Mouse (Mus musculus): ENCODE data around the gene Eif1ad.
"Not testable (repeated sequence)": the region's sequence is repeated elsewhere in the genome, so short reads cannot be mapped to it uniquely, and the experiment has no call there.

Gene Eif1ad

DNA sequence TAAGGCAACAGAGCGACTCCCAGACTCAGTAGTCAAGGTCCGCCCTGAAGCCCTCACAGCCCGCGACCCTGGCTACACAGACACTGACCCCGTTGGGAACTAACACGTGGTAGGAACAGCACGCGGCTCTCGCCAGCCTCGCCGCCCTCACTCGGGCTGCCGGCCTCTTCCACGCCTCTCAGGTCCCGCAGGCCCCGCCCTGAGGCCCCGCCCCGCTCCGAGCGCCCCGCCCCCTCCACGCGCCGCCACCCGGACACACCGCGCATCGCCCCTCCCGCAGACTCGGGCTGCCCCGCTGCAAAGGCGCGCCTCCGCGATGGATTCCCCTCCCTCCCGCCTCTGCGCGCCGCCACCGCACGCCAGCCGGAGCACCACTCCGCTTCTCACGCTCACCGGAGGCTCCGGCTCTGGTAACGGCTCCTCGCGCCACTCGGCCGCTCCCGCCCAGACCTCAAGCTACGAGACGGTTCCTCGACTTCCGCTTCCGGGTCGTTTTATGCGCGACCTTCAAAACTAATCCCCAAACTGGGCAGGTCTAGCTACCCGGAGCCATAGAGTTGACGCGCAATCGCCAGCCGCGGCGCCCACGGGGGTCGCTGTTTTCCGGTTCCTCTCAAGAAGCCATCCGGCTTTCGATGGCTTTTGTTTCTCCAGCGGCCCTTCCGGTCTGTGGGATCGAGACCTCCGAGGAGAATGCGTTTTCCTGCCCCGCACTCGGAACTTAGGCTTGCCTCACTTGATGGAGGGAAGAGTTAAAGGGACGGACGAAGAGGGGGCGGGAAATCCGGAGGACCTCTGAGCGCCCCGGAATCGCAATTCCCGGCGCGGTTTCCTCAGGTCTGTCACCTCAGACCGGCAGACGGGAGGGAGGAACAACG is at the start of gene Eif1ad:
TSS of gene Eif1ad (plus strand) at position 567 of the 878 bp plus-strand sequence.
- DNase-seq = peak; percentile 97

DNA sequence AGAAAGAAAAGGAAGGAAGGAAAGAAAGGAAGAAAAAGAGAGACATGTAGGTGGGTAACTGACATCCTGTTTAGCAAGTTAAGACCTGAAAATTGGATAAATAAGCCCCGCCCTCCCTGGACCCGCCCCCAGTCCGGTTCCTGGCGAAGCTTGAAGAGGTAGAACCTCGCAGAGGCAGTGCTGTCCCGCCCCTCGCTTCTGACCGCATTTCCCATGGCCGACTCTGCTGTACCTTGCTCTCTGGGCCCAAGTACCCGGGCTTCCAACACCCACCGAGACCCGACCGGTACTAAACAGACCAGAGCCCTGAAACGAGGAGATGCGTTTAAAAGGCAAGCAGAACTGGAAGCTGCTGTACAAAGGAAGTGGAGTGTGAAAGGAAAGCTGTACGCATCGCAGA is 42.7 kb upstream of the Eif1ad start:
- DNase-seq = peak; percentile 62

DNA sequence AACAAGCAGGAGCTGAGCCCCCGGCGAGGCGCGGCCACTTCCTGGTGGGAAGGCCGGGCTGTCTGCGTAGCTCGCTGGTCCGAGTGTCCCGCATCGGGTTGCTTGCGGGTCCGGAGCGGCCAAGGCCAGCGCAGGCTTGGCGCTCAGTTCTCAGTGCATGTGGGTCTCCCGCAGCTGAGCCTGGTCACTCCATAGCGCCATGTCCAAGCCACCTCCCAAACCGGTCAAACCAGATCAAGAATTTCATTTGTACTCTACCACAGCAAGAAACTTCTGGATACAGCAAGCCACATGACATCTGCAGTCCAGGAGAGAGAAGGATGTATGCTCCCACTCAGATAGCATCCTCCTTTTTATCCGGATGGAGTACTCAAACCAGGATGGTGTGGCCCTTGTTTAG is 38.6 kb upstream of the Eif1ad start:
- peak; percentile 44 for DNase-seq

DNA sequence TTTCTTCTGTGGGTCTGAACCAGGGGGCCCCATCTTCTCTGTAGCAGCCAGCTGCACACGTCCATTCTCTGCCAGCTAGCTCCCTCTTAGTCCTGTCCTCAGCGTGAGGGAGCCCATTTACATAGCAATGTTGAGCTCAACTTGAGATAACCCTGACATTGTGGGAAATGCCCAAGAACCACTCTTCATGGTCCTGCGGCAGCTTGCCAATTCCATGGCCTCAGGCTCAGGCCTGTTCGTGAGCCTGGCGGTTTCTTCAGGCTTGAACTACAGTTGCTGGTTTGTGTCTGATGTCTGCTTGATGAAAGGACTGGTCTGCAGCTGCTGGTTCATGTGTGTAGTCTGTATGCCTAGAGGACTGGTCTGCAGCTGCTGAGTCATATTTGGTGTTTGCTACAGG is 31.8 kb upstream of the Eif1ad start:
- no peak for DNase-seq

DNA sequence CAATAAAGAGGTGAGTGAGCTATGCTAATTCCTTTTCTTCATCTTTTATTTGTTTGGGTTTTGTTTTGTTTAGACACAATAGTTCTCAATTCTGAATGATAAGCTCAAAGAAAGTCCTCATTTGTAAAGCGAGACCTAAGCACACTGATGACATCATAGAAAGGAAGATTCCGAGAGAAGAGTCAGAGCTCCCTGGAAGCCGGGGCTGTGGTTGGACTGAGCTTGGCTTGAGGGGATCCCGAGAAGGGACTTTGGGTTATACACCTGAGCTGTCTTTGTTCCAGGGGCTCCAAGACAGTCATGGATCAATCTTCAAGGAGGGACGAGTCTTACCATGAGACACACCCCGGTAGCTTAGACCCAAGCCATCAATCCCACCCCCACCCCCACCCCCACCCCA is 31.1 kb upstream of the Eif1ad start, which contains the start of gene Catsper1:
TSS of gene Catsper1 (plus strand) at position 301 of the 400 bp plus-strand sequence.
- DNase-seq = no peak

DNA sequence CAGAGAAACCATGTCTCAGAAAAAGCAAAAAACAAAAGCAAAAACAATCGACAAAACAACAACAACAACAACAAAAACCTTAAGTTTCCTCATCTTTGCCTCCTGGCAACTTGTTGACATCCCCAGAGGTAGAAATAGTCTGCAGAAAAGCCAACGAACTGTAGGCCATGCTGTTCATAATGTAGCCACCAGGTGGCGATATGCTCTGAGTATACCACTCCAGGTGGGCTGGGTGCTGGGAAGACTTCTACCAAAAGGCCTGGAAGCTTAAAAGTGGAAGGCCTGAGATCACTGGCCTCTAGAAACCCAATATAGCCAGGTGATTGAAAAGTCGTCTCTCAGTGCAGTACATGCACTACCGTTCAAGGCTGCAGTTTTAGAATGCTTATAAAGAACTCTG is 28.6 kb upstream of the Eif1ad start:
- peak; percentile 84 for DNase-seq

DNA sequence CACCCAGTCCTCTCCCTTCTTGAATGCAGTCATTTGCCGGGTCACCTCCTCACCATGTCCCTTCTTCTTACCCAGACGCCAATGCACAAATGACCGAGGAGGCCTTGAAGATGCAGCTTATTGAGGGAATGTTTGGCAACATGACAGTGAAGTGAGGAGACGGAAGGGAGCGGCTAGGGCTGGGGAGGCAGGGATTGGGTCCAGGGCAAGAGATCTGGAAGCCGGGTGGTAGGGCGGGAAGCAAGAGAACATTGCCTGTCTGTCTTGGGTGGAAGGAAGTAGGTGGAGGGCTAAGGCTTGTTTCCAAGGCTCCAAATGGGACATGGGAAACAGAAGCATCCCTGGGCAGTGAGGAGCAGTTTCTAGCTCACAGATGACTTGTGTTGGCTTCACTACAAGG is 25.2 kb upstream of the Eif1ad start:
- DNase-seq = no peak

DNA sequence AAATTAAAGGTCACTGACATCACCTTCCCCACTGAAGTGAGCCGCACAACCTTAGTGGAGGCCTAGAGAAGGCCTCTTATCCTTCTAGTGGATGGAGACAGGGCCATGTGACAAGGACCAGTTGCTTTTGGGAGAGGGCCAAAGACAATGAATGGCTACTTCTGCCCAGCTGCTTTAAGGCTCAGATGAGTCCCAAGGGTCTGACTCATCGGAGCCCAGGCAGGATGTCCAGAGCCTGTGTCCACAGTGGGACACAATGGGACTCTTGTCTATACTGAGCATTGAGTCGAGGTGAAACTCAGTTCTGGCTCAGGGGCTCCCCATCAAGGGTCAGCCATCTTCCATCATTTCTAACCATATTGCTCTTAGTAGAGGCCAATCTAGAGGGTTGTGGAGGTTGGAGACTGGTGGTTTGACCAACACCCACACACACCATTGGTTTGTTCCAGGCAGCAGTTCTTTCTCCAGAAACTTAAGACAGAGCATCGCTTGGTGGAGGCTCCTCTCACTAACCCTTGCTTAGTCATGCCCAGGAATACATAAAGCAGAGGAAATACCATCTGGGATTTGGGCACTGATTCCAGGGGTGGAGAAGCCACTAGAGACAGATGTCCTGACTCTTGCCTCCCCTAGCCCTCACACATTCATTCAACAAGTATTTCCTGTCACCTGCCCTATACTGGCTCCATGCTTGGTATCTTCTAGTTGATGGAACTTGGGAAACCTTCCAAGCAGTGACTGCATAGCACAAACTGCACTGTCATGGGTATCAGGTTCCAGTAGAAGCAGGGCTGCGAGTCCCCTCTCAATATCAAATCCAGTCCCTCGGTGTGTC is 21.0 kb upstream of the Eif1ad start:
- peak; percentile 24 for DNase-seq

DNA sequence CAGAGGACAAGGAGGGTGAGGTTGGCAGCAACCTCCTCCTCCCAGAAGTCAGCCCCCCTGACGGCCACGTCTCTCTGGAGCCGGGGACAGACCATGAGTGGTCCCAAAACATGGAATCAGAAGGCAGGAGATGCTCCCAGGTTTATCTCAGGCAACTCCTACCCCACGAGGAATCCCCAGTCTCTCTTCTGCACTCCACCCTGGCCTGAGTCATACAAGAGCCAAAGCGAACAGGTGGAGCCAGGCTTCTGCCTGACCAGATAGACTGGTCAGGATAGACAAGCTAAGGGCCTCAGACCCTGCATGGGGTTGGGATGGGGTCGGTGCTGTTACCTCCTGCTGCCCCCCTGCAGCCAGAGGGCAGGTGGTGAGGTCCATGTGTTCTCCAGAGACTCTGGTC is 18.5 kb upstream of the Eif1ad start:
- DNase-seq = no peak

DNA sequence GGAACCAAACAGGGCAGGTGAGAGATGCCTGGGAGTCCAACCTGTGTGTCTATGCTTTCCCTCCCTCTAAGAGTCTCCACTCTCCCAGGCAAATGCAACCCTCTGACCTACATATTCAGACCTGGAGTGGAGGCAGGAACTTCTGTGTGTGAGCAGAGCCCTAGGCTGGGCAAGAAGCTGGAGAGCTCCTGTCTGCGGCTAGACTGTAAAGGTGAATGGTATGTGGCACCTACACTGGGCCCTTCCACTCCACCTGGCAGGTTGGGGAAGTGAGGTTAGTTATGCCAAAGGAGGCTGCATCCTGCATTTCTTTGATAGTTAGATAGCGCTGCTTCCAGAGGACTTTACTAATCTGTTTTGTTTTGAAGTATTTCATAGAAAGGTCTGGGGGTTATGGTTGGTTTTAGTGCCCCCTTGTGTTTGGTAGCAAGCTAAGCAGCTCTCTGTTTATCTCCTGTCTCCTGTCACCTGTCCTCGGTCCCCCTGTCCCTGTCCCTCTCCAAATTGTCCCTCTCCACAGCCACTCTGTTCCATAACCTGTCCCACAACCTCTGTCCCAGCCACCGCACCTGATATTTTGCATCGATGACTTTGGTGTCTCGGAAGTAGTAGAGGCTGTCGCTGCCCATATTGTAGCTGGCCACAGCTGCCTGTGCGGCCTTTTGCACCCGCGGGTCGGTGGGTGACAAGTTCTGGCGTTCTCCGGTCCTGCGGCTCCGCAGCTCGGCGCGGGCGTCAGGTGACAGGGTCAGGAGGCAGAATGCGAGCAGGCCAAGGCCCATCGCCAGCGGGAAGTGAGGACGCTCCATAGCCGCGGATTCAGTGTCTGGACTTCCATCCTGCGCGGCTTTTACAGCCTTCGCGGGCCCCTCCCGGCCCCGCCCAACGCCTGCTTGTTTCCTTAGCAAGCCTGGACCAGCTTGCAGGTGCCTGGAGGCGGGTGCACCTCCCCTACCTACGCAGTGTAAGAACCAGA is 17.7 kb upstream of the Eif1ad start:
- DNase-seq = peak; percentile 40

DNA sequence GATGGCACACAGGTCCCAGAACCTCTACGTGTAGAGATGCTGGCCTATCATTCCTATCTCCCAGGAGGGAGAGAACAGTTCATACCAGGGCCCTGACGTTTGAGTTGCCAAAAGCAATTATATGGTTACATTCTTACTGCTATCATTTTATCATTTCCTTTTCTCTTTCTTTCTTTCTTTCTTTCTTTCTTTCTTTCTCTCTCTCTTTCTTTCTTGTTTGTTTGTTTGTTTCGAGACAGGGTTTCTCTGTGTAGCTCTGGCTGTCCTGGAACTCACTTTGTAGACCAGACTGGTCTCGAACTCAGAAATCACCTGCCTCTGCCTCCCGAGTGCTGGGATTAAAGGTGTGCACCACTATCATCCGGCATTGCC is 17.1 kb upstream of the Eif1ad start, which contains the start of gene Cst6:
TSS of gene Cst6 (minus strand) at position 73 of the 372 bp plus-strand sequence.
- DNase-seq = not testable (repeated sequence)

DNA sequence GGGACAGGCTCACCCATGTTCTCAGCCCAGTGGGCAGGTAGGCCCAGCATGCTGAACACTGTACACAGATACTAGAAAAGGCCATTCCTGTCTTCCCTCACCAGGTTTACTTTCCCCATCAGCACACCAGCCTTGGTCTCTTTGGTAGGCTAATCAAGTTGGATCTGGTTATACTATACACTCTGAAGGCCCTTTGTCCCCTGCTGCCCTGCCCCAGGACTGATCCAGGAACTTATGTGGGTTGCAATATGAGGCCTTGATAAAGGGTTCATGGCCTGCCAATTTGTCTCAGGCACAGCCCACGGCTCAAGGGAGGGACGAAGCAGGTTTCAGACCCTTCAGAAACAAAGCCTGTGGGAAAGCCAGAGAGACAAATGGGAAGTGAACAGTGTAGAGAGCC is 12.9 kb upstream of the Eif1ad start:
- no peak for DNase-seq

DNA sequence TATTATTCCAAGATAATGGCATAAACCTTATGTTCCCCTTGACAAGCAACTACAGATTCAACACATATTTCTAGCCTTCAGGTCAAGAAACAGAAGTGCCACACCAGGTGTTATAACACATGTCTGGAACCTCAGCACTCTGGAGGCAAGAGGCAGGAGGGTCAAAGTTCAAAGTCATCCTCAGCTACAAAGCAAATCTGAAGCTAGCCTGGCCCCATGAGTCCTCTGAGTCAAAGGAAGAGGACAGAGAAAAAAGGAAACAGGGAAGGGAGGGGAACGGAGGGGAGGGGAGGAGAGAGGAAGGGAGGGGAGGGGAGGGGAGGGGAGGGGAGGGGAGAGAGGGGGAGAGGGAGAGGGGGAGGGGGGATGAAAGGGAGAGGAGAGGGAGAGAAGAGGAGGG is 10.5 kb upstream of the Eif1ad start:
- DNase-seq = no peak

DNA sequence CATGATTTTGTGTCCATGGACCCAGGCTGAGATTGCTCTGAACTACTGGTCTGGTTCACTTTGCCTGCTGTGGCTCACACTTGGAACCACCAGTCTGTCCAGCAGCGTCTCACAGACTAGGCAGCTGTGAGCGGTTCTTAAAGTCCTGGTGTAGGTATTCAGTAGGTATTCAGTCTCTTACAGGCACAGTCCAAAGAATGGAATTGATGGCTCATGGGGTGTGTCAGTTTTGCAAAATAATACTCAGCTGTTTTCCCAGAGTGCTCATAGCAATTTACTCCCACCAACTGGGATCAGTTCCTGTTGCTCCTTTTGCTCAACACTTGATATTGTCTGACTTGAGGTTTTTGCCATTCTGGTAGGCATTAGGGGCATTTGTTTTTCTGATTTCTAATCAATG is 4.4 kb upstream of the Eif1ad start:
- DNase-seq = no peak

DNA sequence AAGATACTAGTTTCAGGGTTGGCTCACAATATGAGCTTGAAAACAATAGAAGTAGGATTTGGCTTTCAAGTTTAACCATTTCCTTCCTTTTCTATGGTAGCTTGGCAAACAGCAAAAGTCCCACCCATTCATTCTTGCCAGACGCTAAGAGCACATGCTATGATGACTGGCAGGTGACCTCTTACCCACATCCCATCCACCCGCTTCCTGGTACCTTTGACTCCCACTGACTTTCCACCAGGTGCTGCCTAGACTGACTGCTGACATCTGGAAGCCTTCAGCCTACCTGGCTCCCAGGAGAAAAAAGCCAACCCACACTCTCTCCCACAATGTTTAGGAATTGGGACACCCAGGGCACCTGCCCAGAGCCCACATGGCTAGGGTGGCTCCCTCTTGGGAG is 2.4 kb upstream of the Eif1ad start:
- DNase-seq = no peak

DNA sequence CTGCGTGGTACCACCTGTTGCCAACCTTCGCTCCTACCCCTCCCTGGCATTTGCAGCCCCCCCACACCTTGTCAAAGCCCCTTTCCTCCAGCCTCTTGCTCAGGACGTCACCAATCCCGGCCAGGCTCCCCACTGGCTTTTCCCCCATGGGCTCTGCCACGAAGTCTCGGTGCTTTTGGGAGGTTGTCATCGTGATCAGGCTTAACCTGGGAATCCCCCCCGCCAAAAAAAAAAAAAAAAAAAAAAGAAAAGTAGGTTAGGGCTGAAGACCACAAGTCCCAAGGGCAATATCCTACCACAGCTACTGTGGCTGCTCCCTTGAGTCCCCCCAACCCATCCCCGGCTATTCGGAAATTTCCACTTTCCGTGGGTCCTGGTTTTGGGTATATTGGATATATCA is 790 bp upstream of the Eif1ad start:
- DNase-seq = no peak

DNA sequence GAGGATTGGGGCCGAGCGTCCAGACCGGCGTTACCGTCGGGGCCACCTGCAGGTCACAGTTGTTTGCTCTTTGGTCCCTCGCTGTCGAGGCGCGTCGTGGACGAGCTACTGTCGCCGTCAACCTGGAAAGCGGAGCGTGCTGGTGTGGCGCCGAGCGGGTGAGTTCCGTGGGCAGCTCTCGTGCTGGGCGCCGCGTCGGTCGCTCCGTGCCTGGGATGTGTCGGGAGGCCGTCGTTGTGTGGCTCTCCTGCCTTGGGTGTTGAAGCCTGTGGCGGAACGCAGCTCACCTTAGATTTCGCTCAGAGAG is 465 bp downstream of the Eif1ad start, which contains the start of gene Banf1:
TSS of gene Banf1 (minus strand) at position 116 of the 307 bp plus-strand sequence.
- DNase-seq = no peak

DNA sequence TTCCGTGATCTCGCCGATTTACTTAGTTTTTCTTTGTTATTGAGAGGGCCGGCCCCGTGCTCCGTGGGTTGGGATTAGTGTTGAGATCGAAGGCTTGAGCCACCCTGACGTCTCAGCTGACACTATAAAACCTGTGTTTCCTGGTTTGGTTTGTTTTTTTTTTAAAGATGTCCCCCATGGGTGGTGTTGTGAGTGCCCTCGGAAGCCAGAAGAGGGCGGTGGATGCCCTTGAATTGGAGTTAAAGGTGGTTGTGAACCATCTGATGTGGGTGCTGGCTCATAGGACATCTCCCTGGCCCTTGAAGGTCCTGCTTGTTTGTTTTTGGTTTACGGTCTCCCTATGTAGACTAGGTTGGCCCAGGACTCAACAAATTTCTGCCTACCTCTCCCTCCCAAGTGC is 914 bp downstream of the Eif1ad start:
- DNase-seq = no peak

DNA sequence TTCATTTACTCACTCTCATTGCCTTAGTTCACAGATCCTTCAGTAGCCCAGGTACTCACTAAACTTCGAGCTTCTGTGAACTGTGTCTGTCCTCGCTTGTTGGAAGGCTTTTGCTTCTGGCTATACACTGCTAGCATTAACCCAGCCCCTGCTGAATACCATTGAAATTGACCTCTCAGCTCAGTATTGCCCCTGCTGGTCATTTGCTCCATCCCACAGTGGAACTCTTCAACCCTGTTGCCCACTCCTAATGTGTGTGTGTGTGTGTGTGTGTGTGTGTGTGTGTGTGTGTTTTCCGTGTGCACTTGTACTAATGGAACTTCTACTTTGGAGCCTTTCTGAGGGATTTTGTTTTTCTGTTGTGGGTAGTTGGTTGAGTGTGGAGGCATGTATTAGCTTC is 4.4 kb downstream of the Eif1ad start:
- no peak for DNase-seq

DNA sequence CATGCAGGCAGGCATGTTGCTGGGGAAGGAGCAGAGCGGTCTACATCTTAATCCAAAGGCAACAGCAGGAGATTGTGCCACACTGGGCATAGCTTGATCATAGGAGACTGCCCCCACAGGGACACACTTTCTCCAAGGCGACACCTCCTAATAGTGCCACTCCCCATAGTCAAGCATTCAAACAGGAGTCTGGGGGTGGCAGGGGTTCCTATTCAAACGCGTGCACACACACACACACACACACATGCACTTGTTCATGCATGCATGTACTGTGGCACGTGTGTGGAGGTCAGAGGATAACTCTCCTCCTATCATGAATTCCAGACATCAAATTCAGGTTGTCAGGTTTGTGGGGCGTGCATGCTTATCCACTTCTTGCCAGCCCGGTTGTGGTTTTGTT is 6.2 kb downstream of the Eif1ad start:
- no peak for DNase-seq

DNA sequence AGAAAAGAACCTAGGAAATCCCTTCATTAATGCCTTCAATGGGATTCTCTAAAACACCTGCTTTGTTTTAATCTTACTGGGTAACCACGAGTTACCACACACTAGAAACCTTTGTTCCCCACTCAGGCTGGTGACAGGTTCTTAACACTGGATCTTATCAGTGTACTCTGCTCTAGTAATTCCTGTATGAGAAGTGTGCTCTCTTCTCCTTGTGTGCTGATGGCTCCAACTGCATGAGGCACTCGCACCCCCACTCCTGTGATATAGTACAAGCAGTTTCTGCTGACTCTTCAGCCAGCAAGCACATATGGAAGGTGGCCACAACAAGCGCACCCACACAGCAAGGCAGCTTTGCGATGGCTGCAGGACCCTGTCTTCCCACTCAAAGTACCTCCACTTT is 7.6 kb downstream of the Eif1ad start:
- DNase-seq = no peak

DNA sequence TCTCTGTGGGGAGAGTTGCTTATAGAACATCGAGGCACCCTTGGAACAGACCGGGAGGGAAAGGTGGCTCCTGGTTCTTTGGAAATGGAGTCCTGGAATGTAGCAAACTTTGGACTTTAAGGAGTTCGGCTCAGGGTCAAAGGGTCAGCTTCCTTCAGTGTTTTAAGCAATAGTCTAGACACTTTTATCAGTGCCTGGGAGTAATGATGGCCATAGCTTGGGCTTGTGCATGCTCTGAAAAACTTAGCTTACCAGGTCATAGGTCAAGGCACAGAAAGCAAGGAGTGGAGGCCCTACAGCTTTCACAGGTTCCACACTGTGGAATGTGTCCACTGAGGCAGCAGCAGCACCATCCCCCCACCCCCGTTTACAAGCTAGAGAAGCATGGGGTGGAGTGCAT is 8.2 kb downstream of the Eif1ad start:
- DNase-seq = no peak

DNA sequence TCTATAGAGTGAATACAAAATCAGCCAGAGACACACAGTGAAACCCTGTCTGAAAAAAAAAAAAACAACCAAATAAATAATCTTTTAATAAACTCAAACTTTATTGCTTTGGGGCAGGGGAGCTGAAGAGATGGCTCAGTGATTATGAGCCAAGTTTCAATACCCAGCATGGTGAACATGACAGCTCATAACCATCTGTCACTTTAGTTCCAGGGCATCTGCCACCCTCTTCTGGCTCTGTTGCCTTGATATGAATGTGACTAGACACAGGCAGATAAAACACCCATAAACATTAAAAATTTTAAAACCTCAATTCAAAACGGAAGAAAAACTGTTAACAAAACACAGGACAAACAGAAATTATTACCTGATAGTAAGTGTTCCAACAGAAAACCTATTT is 10.9 kb downstream of the Eif1ad start:
- DNase-seq = no peak
